Mouse (Mus musculus) CH12.LX (cell line): ENCODE data around the gene Tpra1. TPM values are rescaled to one million over a fixed set of nuclear protein-coding genes. Genes with fewer than 3 reads are reported as not detected.

ENCODE experiments used
- DNase-seq: peaks from one replicate; pipeline ENCODE4 v3.0.0-alpha.2; 2013; ENCODE audit errors: extremely low read depth
- H3K27ac ChIP-seq: 2 replicates; pipeline ENCODE4 v1.5.1; 2012; ENCODE audit warnings: low read depth, mild to moderate bottlenecking, control low read depth, moderate library complexity; ENCODE audit not compliant: insufficient read depth
- H3K27me3 ChIP-seq: replicated peaks from 2 replicates; pipeline ENCODE3; 2012; ENCODE audit warnings: inconsistent platforms
- H3K36me3 ChIP-seq, 2 experiments: replicated peaks in 1 of 2; 2 replicates each; pipeline versions ENCODE3 to v1.6.1; 2012; ENCODE audit warnings: inconsistent platforms in 1 of 2, low read length in 1 of 2, mild to moderate bottlenecking in 1 of 2, mixed read lengths in 1 of 2, moderate library complexity in 1 of 2; ENCODE audit not compliant: control insufficient read depth in 1 of 2, insufficient read depth in 1 of 2
- H3K4me1 ChIP-seq, 2 experiments: 2 replicates each; pipeline ENCODE4 v1.6.1; 2012; ENCODE audit warnings: inconsistent platforms in 1 of 2, moderate library complexity in 1 of 2; ENCODE audit not compliant: insufficient read depth in 2 of 2, control insufficient read depth in 1 of 2
- H3K4me2 ChIP-seq: 2 replicates; pipeline ENCODE4 v1.6.1; 2012; ENCODE audit warnings: low read depth, mild to moderate bottlenecking, control low read depth; ENCODE audit not compliant: poor library complexity, insufficient read depth, severe bottlenecking
- H3K4me3 ChIP-seq, 3 experiments: fragments of 150-350 bp in 1 of 3; sonication (generic) in 1 of 3; replicated peaks in 1 of 3; 2 replicates each; pipeline versions ENCODE3 to v1.5.1; 2011 to 2012; ENCODE audit warnings: low read depth in 2 of 3, low read length in 2 of 3, mild to moderate bottlenecking in 2 of 3, moderate library complexity in 2 of 3, control low read depth in 1 of 3, improper control_type of control experiment in 1 of 3, inconsistent platforms in 1 of 3, mixed read lengths in 1 of 3; ENCODE audit not compliant: poor library complexity in 1 of 3
- H3K79me2 ChIP-seq: replicated peaks from 2 replicates; pipeline ENCODE4 v1.6.1; 2012; ENCODE audit warnings: mild to moderate bottlenecking, moderate library complexity; ENCODE audit not compliant: control insufficient read depth, poor library complexity, insufficient read depth, severe bottlenecking; ENCODE audit errors: extremely low read depth
- H3K9ac ChIP-seq: 2 replicates; pipeline ENCODE4 v1.6.1; 2012; ENCODE audit warnings: low read depth, mild to moderate bottlenecking, control low read depth, moderate library complexity; ENCODE audit not compliant: insufficient read depth
- H3K9me3 ChIP-seq: replicated peaks from 2 replicates; pipeline ENCODE3; 2012; ENCODE audit warnings: low read length, inconsistent platforms, mixed read lengths
- CHD2 ChIP-seq: IDR thresholded peaks from 2 replicates; pipeline ENCODE4 v1.6.1; 2011; ENCODE audit warnings: low read length, improper control_type of control experiment
- EP300 ChIP-seq: IDR thresholded peaks from 2 replicates; pipeline ENCODE4 v1.6.1; 2011; ENCODE audit warnings: low read length, improper control_type of control experiment
- ETS1 ChIP-seq: conservative IDR thresholded peaks from 2 replicates; pipeline ENCODE4 v1.6.1; 2012; ENCODE audit warnings: low read depth, mild to moderate bottlenecking, inconsistent platforms, low read length, improper control_type of control experiment, moderate library complexity
- GABPA ChIP-seq: IDR thresholded peaks from 2 replicates; pipeline ENCODE4 v1.6.1; 2012; ENCODE audit warnings: low read depth, low read length, improper control_type of control experiment, inconsistent platforms; ENCODE audit not compliant: insufficient replicate concordance
- HCFC1 ChIP-seq: IDR thresholded peaks from 2 replicates; pipeline ENCODE4 v1.6.1; 2012; ENCODE audit warnings: low read depth, mild to moderate bottlenecking, inconsistent platforms, low read length, improper control_type of control experiment
- MAFK ChIP-seq: IDR thresholded peaks from 2 replicates; pipeline ENCODE4 v1.6.1; 2011; ENCODE audit warnings: low read length, improper control_type of control experiment; ENCODE audit not compliant: insufficient replicate concordance
- MAX ChIP-seq: IDR thresholded peaks from 2 replicates; pipeline ENCODE4 v1.6.1; 2011; ENCODE audit warnings: low read length, improper control_type of control experiment
- MXI1 ChIP-seq: IDR thresholded peaks from 2 replicates; pipeline ENCODE4 v1.6.1; 2011; ENCODE audit warnings: mild to moderate bottlenecking, low read depth, low read length, improper control_type of control experiment
- NELFE ChIP-seq: IDR thresholded peaks from 2 replicates; pipeline ENCODE4 v1.6.1; 2011; ENCODE audit warnings: low read depth, low read length, improper control_type of control experiment
- POLR2A ChIP-seq: IDR thresholded peaks from 2 replicates; pipeline ENCODE4 v1.6.1; 2011; ENCODE audit warnings: low read depth, mild to moderate bottlenecking, improper control_type of control experiment, low read length
- RCOR1 ChIP-seq: conservative IDR thresholded peaks from 2 replicates; pipeline ENCODE4 v1.6.1; 2012; ENCODE audit warnings: low read depth, mild to moderate bottlenecking, inconsistent platforms, low read length, improper control_type of control experiment
- SIN3A ChIP-seq: IDR thresholded peaks from 2 replicates; pipeline ENCODE4 v1.6.1; 2012; ENCODE audit warnings: low read length, improper control_type of control experiment, inconsistent platforms
- SMC3 ChIP-seq: IDR thresholded peaks from 2 replicates; pipeline ENCODE4 v1.6.1; 2011; ENCODE audit warnings: low read depth, low read length, improper control_type of control experiment
- TCF12 ChIP-seq: IDR thresholded peaks from 2 replicates; pipeline ENCODE4 v1.6.1; 2014; ENCODE audit warnings: low read depth, mild to moderate bottlenecking, inconsistent platforms, low read length, improper control_type of control experiment
- dilution Hi-C: fragments of 300-500 bp; cut with MboI; formaldehyde crosslinking; loops from 2 replicates; pipeline ENCODE4 v1.14.3; 2020; ENCODE audit warnings: low sequenced_read_pairs; ENCODE audit not compliant: extremely low pct_unique_long_range_greater_than_20kb, extremely low pct_ligation_motif_present
- in situ Hi-C: fragments of 300-500 bp; cut with MboI; formaldehyde crosslinking; loops from 3 replicates; pipeline ENCODE4 v1.14.3; 2019; ENCODE audit warnings: low sequenced_read_pairs, low pct_ligation_motif_present, low pct_unique_long_range_greater_than_20kb, mixed read lengths
- polyA plus RNA-seq: library from polyadenylated mRNA; unstranded; fragments of >175 nt; gene quantifications from 2 replicates; pipeline ENCODE4 v1.2.1, GENCODE M21; 2012; ENCODE audit warnings: low read depth; ENCODE audit not compliant: insufficient read length
- total RNA-seq, 2 experiments: library from RNA; depleted of rRNA; stranded (reverse); fragments of 300-350 nt in 1 of 2; fragments of >200 nt in 1 of 2; gene quantifications; 2 replicates each; pipeline ENCODE4 v1.2.3; 2012 to 2014

Tpra1 gene
- total and polyA plus RNA-seq, 3 experiments: 9.3 to 16.0 (median 15.6) TPM

DNA sequence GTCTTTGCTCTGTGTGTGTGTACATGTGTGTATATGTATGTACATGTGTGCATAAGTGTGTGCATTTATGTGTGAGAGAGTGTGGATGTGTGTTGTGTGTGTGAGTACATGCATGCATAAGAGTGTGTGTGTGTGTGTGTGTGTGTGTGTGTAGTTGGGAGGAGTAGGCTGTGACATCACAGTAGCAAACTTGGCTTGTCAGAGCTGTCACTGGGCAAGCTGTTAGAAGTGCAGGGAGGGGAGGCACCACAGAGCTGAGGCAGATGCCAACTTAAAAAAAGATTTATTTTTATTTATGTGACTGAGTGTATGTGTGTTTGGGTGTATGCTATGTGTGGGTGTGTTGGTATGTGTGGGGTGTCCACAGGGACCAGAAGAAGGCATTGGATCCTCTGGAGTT is 11.4 kb downstream of the Tpra1 start:
- H3K9ac ChIP-seq: no peak overlapping the region
- peaks cover 26 to 47% of the 10 kb centered on the region in 2 experiments for H3K36me3 ChIP-seq
- H3K9me3 ChIP-seq: no peaks in the 10 kb centered on the region
- dilution Hi-C loops: no loop called here
- H3K27me3 ChIP-seq: no peaks in the 10 kb centered on the region
- DNase-seq: no peak
- in situ Hi-C loops: no loop called here
- no peaks in the 10 kb centered on the region for H3K79me2 ChIP-seq
- H3K4me1 ChIP-seq: no peaks in the 10 kb centered on the region
- H3K4me2 ChIP-seq: no peak overlapping the region
- no peak for TF ChIP-seq MAX
- no peak for TF ChIP-seq MXI1
- no peak overlapping the region for H3K4me3 ChIP-seq
- no peak overlapping the region for H3K27ac ChIP-seq

DNA sequence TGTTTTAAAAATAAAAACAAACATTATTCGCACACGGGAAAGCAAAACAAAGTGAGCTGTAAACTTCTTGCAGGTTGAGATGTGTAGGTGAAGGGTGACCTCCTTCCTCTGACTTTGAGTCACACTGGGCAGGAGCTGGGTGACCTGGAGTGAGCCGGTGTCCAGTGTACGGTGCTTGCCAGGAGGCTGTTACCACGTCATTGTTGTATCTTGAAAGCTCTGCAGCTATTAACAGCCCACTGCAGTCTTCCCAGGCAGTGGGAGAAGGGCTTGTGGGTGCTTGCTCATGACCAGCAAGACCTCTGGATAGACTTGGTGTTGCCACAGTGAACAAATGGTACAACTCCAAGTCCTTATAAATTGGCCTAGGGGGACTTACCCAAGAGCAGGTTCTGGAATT is 12.7 kb downstream of the Tpra1 start:
- in situ Hi-C loops (no loop called here), dilution Hi-C loops (no loop called here)
- DNase-seq: no peak
- Histone ChIP-seq H3K36me3 (peaks cover 19 to 34% of the 10 kb centered on the region in 2 experiments), H3K9me3 (no peaks in the 10 kb centered on the region), H3K4me3 (no peak overlapping the region), H3K4me1 (no peaks in the 10 kb centered on the region), H3K27ac (no peak overlapping the region), H3K4me2 (no peak overlapping the region), H3K9ac (no peak overlapping the region), H3K27me3 (no peaks in the 10 kb centered on the region), H3K79me2 (no peaks in the 10 kb centered on the region)
- TF ChIP-seq EP300: no peak
- TF ChIP-seq RCOR1: no peak
- TF ChIP-seq TCF12: no peak
- no peak for TF ChIP-seq MAX
- TF ChIP-seq ETS1: no peak
- no peak for TF ChIP-seq GABPA
- TF ChIP-seq SMC3: no peak
- no peak for TF ChIP-seq NELFE
- TF ChIP-seq HCFC1: no peak

DNA sequence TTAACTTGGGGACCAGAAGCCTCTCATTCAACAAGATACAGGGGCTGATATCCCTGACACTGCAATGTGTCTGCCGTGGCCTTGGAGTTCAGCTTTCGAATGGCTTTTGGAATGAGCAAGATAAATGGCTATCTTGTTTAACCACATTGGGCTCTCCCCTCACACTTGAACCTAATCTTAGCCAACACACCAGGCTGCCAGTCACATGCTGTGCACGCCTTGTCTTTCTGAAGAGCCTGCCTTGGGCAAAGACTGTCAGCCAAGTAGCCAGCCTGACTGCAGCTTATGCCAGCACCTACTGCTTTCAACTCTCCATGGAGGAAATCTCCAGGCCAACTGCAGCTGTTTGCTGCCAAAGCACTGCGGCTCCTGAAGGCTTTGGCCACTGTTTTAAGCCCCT is 13.5 kb downstream of the Tpra1 start:
- TF ChIP-seq POLR2A (no peak), SIN3A (no peak), MAFK (no peak), CHD2 (no peak), TCF12 (no peak)
- no peaks in the 10 kb centered on the region for H3K9me3 ChIP-seq
- H3K36me3 ChIP-seq: peaks cover 12 to 27% of the 10 kb centered on the region in 2 experiments
- dilution Hi-C loops: no loop called here
- no peak for DNase-seq
- no peaks in the 10 kb centered on the region for H3K27me3 ChIP-seq
- H3K27ac ChIP-seq: no peak overlapping the region
- H3K4me2 ChIP-seq: no peak overlapping the region
- no peak overlapping the region for H3K4me3 ChIP-seq
- H3K4me1 ChIP-seq: peaks cover 0 to 2% of the 10 kb centered on the region in 2 experiments; a peak in 3 of 4 replicates
- H3K79me2 ChIP-seq: no peaks in the 10 kb centered on the region
- H3K9ac ChIP-seq: no peak overlapping the region
- in situ Hi-C loops: no loop called here
